Mouse (Mus musculus): ENCODE results near the gene Hps4. TPM values are rescaled to one million over a fixed set of nuclear protein-coding genes. Genes with fewer than 3 reads are reported as not detected.

Gene Hps4
- 26.3 and 31.1 TPM in 2 replicates for polyA plus RNA-seq (2015; fragmentation: Nextera tagmentation; extraction: Ambion mirVana)

- Histone ChIP-seq H3K4me3 (peak within 1 kb of the TSS; percentile 99), H3K4me1 (peaks cover 20% of the 10 kb centered on the region), H3K27me3 (no peaks in the 10 kb centered on the region), H3K27ac (peak within 1 kb of the TSS; percentile 49), H3K4me2 (peak within 1 kb of the TSS; percentile 83), H3K9ac (peak within 1 kb of the TSS; percentile 81), H3K9me3 (no peaks in the 10 kb centered on the region), H3K36me3 (peaks cover 18% of the 10 kb centered on the region)
- peak; percentile 85 for ATAC-seq (ENCODE audit: borderline replicate concordance, extremely low read depth, low FRiP score, low TSS enrichment)
- WGBS: 1% methylated on average over 59 of the region's 64 CpGs
Observed at GRCm38 (mm10) chr5:112342463-112343204, at the start of gene Hps4, which contains the start of gene Srrd. Hps4 (plus strand) TSS chr5:112343083. Srrd (minus strand) TSS chr5:112343040.

- Histone ChIP-seq H3K4me2 (no peak overlapping the region), H3K4me3 (no peak overlapping the region), H3K9me3 (no peaks in the 10 kb centered on the region), H3K9ac (no peak overlapping the region), H3K4me1 (peaks cover 39% of the 10 kb centered on the region), H3K27ac (no peak overlapping the region), H3K27me3 (no peaks in the 10 kb centered on the region), H3K36me3 (no peaks in the 10 kb centered on the region)
- WGBS: 46% methylated on average over 2 of the region's 2 CpGs
- ATAC-seq (ENCODE audit: borderline replicate concordance, extremely low read depth, low FRiP score, low TSS enrichment): no peak
Observed at GRCm38 (mm10) chr5:112293800-112294199, 49.1 kb upstream of the Hps4 start.

GRCm38 (mm10) chr5:112294696-112295095, 48.2 kb upstream of the Hps4 start:
- H3K27me3 ChIP-seq: no peaks in the 10 kb centered on the region
- ATAC-seq (ENCODE audit: borderline replicate concordance, extremely low read depth, low FRiP score, low TSS enrichment): no peak
- no peak overlapping the region for H3K9ac ChIP-seq
- no peak overlapping the region for H3K4me3 ChIP-seq
- no peak overlapping the region for H3K27ac ChIP-seq
- H3K36me3 ChIP-seq: no peaks in the 10 kb centered on the region
- H3K9me3 ChIP-seq: no peaks in the 10 kb centered on the region
- H3K4me2 ChIP-seq: no peak overlapping the region
- 80% methylated on average over 4 of the region's 4 CpGs for WGBS
- peaks cover 39% of the 10 kb centered on the region for H3K4me1 ChIP-seq

- WGBS: 52% methylated on average over 8 of the region's 8 CpGs
- H3K36me3 ChIP-seq: no peaks in the 10 kb centered on the region
- no peak for ATAC-seq (ENCODE audit: borderline replicate concordance, extremely low read depth, low FRiP score, low TSS enrichment)
- no peak overlapping the region for H3K9ac ChIP-seq
- H3K4me1 ChIP-seq: peaks cover 37% of the 10 kb centered on the region
- H3K4me3 ChIP-seq: no peak overlapping the region
- H3K27me3 ChIP-seq: no peaks in the 10 kb centered on the region
- no peak overlapping the region for H3K4me2 ChIP-seq
- H3K27ac ChIP-seq: no peak overlapping the region
- H3K9me3 ChIP-seq: no peaks in the 10 kb centered on the region
Observed at GRCm38 (mm10) chr5:112295162-112295561, 47.7 kb upstream of the Hps4 start.

- 65% methylated on average over 8 of the region's 8 CpGs for WGBS
Observed at GRCm38 (mm10) chr5:112295564-112295963, 47.3 kb upstream of the Hps4 start.

GRCm38 (mm10) chr5:112296404-112297181, 46.3 kb upstream of the Hps4 start:
- WGBS: 46% methylated on average over 6 of the region's 6 CpGs

More at GRCm38 (mm10) chr5:112295564-112295963, 47.3 kb upstream of the Hps4 start:
- no peak overlapping the region for H3K4me2 ChIP-seq
- no peak for ATAC-seq (ENCODE audit: borderline replicate concordance, extremely low read depth, low FRiP score, low TSS enrichment)
- no peak overlapping the region for H3K9ac ChIP-seq
- peaks cover 33% of the 10 kb centered on the region for H3K4me1 ChIP-seq
- H3K27me3 ChIP-seq: no peaks in the 10 kb centered on the region
- no peak overlapping the region for H3K4me3 ChIP-seq
- no peaks in the 10 kb centered on the region for H3K36me3 ChIP-seq
- H3K27ac ChIP-seq: no peak overlapping the region
- no peaks in the 10 kb centered on the region for H3K9me3 ChIP-seq

GRCm38 (mm10) chr5:112297257-112297656, 45.6 kb upstream of the Hps4 start:
- no peak overlapping the region for H3K4me2 ChIP-seq
- H3K4me1 ChIP-seq: peaks cover 39% of the 10 kb centered on the region
- H3K27me3 ChIP-seq: no peaks in the 10 kb centered on the region
- H3K27ac ChIP-seq: peak overlapping the region; percentile 72
- H3K9me3 ChIP-seq: no peaks in the 10 kb centered on the region
- no peak overlapping the region for H3K4me3 ChIP-seq
- no peak for ATAC-seq (ENCODE audit: borderline replicate concordance, extremely low read depth, low FRiP score, low TSS enrichment)
- WGBS: 66% methylated on average over 2 of the region's 2 CpGs
- H3K36me3 ChIP-seq: no peaks in the 10 kb centered on the region
- H3K9ac ChIP-seq: no peak overlapping the region

More at GRCm38 (mm10) chr5:112296404-112297181, 46.3 kb upstream of the Hps4 start:
- Histone ChIP-seq H3K27ac (peak overlapping the region; percentile 72), H3K4me3 (no peak overlapping the region), H3K4me2 (no peak overlapping the region), H3K9ac (no peak overlapping the region), H3K4me1 (peaks cover 33% of the 10 kb centered on the region), H3K27me3 (no peaks in the 10 kb centered on the region), H3K9me3 (no peaks in the 10 kb centered on the region), H3K36me3 (no peaks in the 10 kb centered on the region)
- ATAC-seq (ENCODE audit: borderline replicate concordance, extremely low read depth, low FRiP score, low TSS enrichment): no peak

GRCm38 (mm10) chr5:112298226-112298988, 44.5 kb upstream of the Hps4 start:
- Histone ChIP-seq H3K4me2 (no peak overlapping the region), H3K4me3 (no peak overlapping the region), H3K27me3 (no peaks in the 10 kb centered on the region), H3K27ac (peak overlapping the region; percentile 72), H3K4me1 (peaks cover 43% of the 10 kb centered on the region), H3K36me3 (no peaks in the 10 kb centered on the region), H3K9ac (no peak overlapping the region), H3K9me3 (no peaks in the 10 kb centered on the region)
- peak; percentile 59 for ATAC-seq (ENCODE audit: borderline replicate concordance, extremely low read depth, low FRiP score, low TSS enrichment)
- WGBS: 76% methylated on average over 12 of the region's 12 CpGs

- WGBS: 69% methylated on average over 4 of the region's 4 CpGs
- Histone ChIP-seq H3K27ac (peak overlapping the region; percentile 63; the same call in 1 of the 2 replicates), H3K4me2 (no peak overlapping the region), H3K27me3 (no peaks in the 10 kb centered on the region), H3K4me3 (no peak overlapping the region), H3K4me1 (peaks cover 43% of the 10 kb centered on the region), H3K9me3 (no peaks in the 10 kb centered on the region), H3K36me3 (no peaks in the 10 kb centered on the region), H3K9ac (no peak overlapping the region)
- ATAC-seq (ENCODE audit: borderline replicate concordance, extremely low read depth, low FRiP score, low TSS enrichment): no peak
Observed at GRCm38 (mm10) chr5:112299399-112299798, 43.5 kb upstream of the Hps4 start.

GRCm38 (mm10) chr5:112300112-112300511, 42.8 kb upstream of the Hps4 start:
- no peaks in the 10 kb centered on the region for H3K27me3 ChIP-seq
- no peaks in the 10 kb centered on the region for H3K36me3 ChIP-seq
- H3K27ac ChIP-seq: no peak overlapping the region
- no peak overlapping the region for H3K4me3 ChIP-seq
- WGBS: 79% methylated on average over 2 of the region's 2 CpGs
- H3K9ac ChIP-seq: no peak overlapping the region
- ATAC-seq (ENCODE audit: borderline replicate concordance, extremely low read depth, low FRiP score, low TSS enrichment): no peak
- no peak overlapping the region for H3K4me2 ChIP-seq
- peaks cover 38% of the 10 kb centered on the region for H3K4me1 ChIP-seq
- no peaks in the 10 kb centered on the region for H3K9me3 ChIP-seq

- H3K9me3 ChIP-seq: no peaks in the 10 kb centered on the region
- no peak for ATAC-seq (ENCODE audit: borderline replicate concordance, extremely low read depth, low FRiP score, low TSS enrichment)
- 77% methylated on average over 6 of the region's 6 CpGs for WGBS
- H3K36me3 ChIP-seq: no peaks in the 10 kb centered on the region
- no peak overlapping the region; the same call in 1 of the 2 replicates for H3K27ac ChIP-seq
- no peaks in the 10 kb centered on the region for H3K27me3 ChIP-seq
- no peak overlapping the region for H3K9ac ChIP-seq
- no peak overlapping the region for H3K4me2 ChIP-seq
- peaks cover 37% of the 10 kb centered on the region for H3K4me1 ChIP-seq
- H3K4me3 ChIP-seq: no peak overlapping the region
Observed at GRCm38 (mm10) chr5:112300721-112301308, 42.1 kb upstream of the Hps4 start.

Measured in lung, embryonic 15.5 days (tissue).